Mouse (Mus musculus): Measurements from ENCODE around the gene Twf2.

Gene Twf2

GRCm38 (mm10) chr9:106210853-106211609, 8.1 kb downstream of the Twf2 start:
- DNase-seq (ENCODE audit: low spot score in 2 of 2) = peak in 1 of 2 experiments; percentile 11

- peak; percentile 85 to 94 for DNase-seq (ENCODE audit: low spot score in 2 of 2)
These were observed 9.0 kb downstream of the Twf2 start for GRCm38 (mm10) chr9:106211680-106212593.

DNA sequence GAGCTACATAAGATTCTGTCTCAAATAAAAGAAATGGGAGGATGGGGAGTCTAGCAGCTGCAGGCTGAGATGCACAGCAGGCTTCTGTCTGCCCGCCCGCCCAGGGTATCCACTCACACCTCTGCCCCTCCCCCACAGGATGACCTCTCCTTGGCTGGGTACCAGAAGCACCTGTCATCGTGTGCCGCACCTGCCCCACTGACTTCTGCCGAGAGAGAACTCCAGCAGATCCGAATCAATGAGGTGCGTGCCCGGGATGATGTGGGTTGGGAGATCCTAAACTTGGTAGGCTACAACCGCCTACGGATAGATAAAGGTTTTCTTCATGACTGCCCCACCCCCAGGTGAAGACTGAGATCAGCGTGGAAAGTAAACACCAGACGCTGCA, 9.7 kb downstream of the Twf2 start:
- no peak for DNase-seq (ENCODE audit: low spot score in 2 of 2)

- DNase-seq (ENCODE audit: low spot score in 2 of 2) = no peak
These were observed 12.6 kb downstream of the Twf2 start for GRCm38 (mm10) chr9:106215341-106216125.

- DNase-seq (ENCODE audit: low spot score in 2 of 2) = no peak
These were observed 14.1 kb downstream of the Twf2 start for GRCm38 (mm10) chr9:106216971-106217370.

- no peak for DNase-seq (ENCODE audit: low spot score in 2 of 2)
These were observed 18.1 kb downstream of the Twf2 start for GRCm38 (mm10) chr9:106220894-106221523.

- no peak for DNase-seq (ENCODE audit: low spot score in 2 of 2)
These were observed 19.4 kb downstream of the Twf2 start, which contains the start of gene Tlr9 for GRCm38 (mm10) chr9:106222261-106222851. Gene Tlr9, plus strand, starts transcription at chr9:106222598.

GRCm38 (mm10) chr9:106222994-106223393, 20.1 kb downstream of the Twf2 start:
- DNase-seq (ENCODE audit: low spot score in 2 of 2) = no peak

DNA sequence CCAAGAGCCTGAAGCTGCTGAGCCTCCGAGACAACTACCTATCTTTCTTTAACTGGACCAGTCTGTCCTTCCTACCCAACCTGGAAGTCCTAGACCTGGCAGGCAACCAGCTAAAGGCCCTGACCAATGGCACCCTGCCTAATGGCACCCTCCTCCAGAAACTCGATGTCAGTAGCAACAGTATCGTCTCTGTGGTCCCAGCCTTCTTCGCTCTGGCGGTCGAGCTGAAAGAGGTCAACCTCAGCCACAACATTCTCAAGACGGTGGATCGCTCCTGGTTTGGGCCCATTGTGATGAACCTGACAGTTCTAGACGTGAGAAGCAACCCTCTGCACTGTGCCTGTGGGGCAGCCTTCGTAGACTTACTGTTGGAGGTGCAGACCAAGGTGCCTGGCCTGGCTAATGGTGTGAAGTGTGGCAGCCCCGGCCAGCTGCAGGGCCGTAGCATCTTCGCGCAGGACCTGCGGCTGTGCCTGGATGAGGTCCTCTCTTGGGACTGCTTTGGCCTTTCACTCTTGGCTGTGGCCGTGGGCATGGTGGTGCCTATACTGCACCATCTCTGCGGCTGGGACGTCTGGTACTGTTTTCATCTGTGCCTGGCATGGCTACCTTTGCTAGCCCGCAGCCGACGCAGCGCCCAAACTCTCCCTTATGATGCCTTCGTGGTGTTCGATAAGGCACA, 22.7 kb downstream of the Twf2 start:
- no peak for DNase-seq (ENCODE audit: low spot score in 2 of 2)

GRCm38 (mm10) chr9:106226151-106226682, 23.3 kb downstream of the Twf2 start:
- no peak for DNase-seq (ENCODE audit: low spot score in 2 of 2)

DNA sequence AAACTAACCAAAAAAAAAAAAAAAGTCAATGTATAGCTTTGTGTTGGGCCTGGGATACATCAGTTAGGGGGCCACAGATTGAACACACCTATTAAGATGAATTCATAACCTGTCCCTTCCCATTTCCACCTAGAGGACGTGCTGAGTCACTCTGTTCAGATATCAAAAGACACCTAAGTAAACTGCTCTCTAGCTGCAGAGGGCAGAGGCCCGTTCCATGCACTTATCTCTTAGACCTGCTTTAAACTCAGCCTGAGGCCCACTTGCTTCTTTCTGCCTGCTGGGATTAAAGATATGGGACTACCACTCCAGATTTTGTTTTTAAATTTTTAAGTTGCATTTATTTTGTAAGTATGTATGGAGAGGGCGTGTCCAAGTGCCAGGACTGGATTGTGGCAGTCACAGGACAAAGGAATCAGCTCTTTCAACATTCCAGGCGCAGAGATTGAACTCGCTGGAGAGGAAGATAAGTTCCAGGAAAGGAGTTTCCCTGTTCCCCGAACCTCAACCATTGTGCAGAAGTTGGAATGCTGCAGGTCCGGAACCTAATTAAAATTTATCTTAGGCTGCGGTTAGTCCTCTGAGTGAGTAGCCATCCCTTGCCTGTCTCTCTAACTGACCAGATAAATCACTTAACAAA, 25.0 kb downstream of the Twf2 start:
- DNase-seq (ENCODE audit: low spot score in 2 of 2) = no peak

- DNase-seq (ENCODE audit: low spot score in 2 of 2) = no peak
These were observed 27.3 kb downstream of the Twf2 start for GRCm38 (mm10) chr9:106230051-106230733.

DNA sequence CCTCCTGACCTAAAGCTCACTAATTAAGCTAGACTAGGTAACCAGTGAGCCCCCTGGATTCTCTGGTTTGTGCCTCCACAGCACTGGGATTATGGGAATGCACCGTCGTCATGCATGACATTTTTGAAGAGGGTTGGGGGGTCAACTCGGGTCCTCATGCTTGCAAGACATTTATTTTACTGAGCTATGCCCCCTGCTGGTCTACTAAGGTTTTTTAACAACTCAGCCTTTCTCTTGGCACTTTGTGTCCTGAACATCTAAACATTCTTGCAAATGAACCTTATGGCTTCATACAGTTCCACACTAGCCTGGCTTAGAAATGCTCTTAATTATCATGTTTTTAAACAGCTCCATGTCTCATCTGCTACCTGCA, 27.8 kb downstream of the Twf2 start:
- DNase-seq (ENCODE audit: low spot score in 2 of 2) = no peak

DNA sequence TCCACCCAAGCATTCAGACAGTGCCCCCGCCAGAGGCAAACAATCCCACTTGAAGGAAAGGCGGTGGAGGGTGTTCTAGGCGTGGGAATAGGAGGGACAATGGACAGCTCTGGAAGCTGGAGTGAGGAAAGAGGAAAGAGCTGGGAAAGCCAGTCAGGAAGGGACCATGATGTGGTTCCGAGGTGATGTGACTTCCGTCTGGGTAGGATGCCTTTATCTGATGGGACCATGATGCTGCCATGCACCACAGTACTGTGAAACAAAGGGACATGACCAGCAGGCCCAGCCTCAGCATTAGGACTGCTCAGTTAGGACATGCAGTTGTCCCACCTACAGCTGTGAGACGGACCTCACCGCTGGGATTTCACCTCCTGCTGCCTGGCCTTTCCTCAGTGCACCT, 28.3 kb downstream of the Twf2 start:
- no peak for DNase-seq (ENCODE audit: low spot score in 2 of 2)

- no peak for DNase-seq (ENCODE audit: low spot score in 2 of 2)
These were observed 28.9 kb downstream of the Twf2 start for GRCm38 (mm10) chr9:106231816-106232215.

DNA sequence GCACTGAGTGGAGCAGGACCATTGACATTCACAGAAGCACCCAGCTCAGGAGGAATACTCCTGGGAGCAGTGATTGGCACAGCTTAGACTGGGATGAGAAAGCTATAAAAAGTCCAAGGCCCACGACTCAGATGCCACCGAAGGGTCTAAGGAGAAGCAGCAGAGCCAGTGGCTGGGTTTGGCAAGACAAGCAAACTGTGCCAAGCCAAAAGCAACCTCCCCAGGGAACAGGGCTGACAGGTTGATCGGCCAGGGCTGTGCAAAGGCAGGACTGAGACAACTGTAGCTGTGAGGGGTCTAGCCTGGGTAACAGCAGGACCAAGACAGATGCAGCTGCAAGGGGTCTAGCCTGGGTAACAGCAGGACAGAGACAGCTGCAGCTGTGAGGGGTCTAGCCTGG, 30.0 kb downstream of the Twf2 start:
- DNase-seq (ENCODE audit: low spot score in 2 of 2) = no peak

- DNase-seq (ENCODE audit: low spot score in 2 of 2) = no peak
These were observed 31.0 kb downstream of the Twf2 start for GRCm38 (mm10) chr9:106233953-106234352.

- no peak for DNase-seq (ENCODE audit: low spot score in 2 of 2)
These were observed 32.4 kb downstream of the Twf2 start for GRCm38 (mm10) chr9:106235194-106235830.

Data from spleen, postnatal 4 days (tissue).